Mouse (Mus musculus) heart, embryonic 12.5 days (tissue): Measurements from ENCODE around the gene Ipo11. TPM values are rescaled to one million over a fixed set of nuclear protein-coding genes. Genes with fewer than 3 reads are reported as not detected.

Experiments
- ATAC-seq: fragments of 200-750 bp; cut with Nextera tagmentation; 2 replicates; pipeline ENCODE4 v1.8.0; 2017; ENCODE audit warnings: moderate TSS enrichment, moderate library complexity; ENCODE audit not compliant: insufficient number of reproducible peaks, low FRiP score
- H3K27ac ChIP-seq: fragments of 300-500 bp; sonication (generic); 2 replicates; pipeline ENCODE4 v1.5.1; 2016; ENCODE audit warnings: mild to moderate bottlenecking, moderate library complexity; ENCODE audit not compliant: poor library complexity, severe bottlenecking
- H3K27me3 ChIP-seq: fragments of 300-500 bp; sonication (generic); replicated peaks from 2 replicates; pipeline ENCODE4 v1.6.1; 2016; ENCODE audit warnings: mild to moderate bottlenecking, moderate library complexity
- H3K36me3 ChIP-seq: fragments of 300-500 bp; sonication (generic); 2 replicates; pipeline ENCODE4 v1.6.1; 2016; ENCODE audit warnings: mild to moderate bottlenecking, moderate library complexity
- H3K4me1 ChIP-seq: fragments of 300-500 bp; sonication (generic); replicated peaks from 2 replicates; pipeline ENCODE4 v1.6.1; 2016; ENCODE audit warnings: mild to moderate bottlenecking
- H3K4me2 ChIP-seq: fragments of 300-500 bp; sonication (generic); 2 replicates; pipeline ENCODE4 v1.6.1; 2016; ENCODE audit warnings: mild to moderate bottlenecking, moderate library complexity
- H3K4me3 ChIP-seq: fragments of 300-500 bp; sonication (generic); 2 replicates; pipeline ENCODE4 v1.5.1; 2016; ENCODE audit warnings: mild to moderate bottlenecking
- H3K9ac ChIP-seq: fragments of 300-500 bp; sonication (generic); 2 replicates; pipeline ENCODE4 v1.6.1; 2016; ENCODE audit warnings: mild to moderate bottlenecking, moderate library complexity
- H3K9me3 ChIP-seq: fragments of 300-500 bp; sonication (generic); replicated peaks from 2 replicates; pipeline ENCODE4 v1.6.1; 2016; ENCODE audit warnings: mild to moderate bottlenecking, moderate library complexity
- WGBS: fragments of 180-500 bp; shearing (Covaris S2); methylation state at CpG from one replicate; pipeline ENCODE4 v1.1.7; 2016; 5-methylcytosine and 5-hydroxymethylcytosine counted together
- polyA plus RNA-seq: library from polyadenylated mRNA; unstranded; fragments of >200 nt; fragmentation: Nextera tagmentation; extraction: Ambion mirVana; gene quantifications from 2 replicates; pipeline ENCODE4 v1.2.1, GENCODE M21; 2016

The Ipo11 gene
- polyA plus RNA-seq, 1 experiment from 2014 or later = 80.0 TPM

- H3K9me3 ChIP-seq = no peaks in the 10 kb centered on the region
- no peaks in the 10 kb centered on the region for H3K36me3 ChIP-seq
- no peak overlapping the region for H3K9ac ChIP-seq
- no peak overlapping the region for H3K4me2 ChIP-seq
- no peak for ATAC-seq
- no peaks in the 10 kb centered on the region for H3K27me3 ChIP-seq
- no peak overlapping the region for H3K4me3 ChIP-seq
- WGBS = 84% methylated on average over 1 of the region's 1 CpGs
- H3K4me1 ChIP-seq = peaks cover 22% of the 10 kb centered on the region
- H3K27ac ChIP-seq = no peak overlapping the region
These were observed 175.1 kb downstream of the Ipo11 start for GRCm38 (mm10) chr13:106761661-106762060.

GRCm38 (mm10) chr13:106760232-106760875, 176.4 kb downstream of the Ipo11 start:
- peak; percentile 78 for ATAC-seq
- H3K4me2 ChIP-seq = peak overlapping the region; percentile 20; the same call in 1 of the 2 replicates
- no peak overlapping the region for H3K9ac ChIP-seq
- WGBS = 43% methylated on average over 14 of the region's 14 CpGs
- peaks cover 22% of the 10 kb centered on the region for H3K4me1 ChIP-seq
- H3K4me3 ChIP-seq = no peak overlapping the region
- H3K27me3 ChIP-seq = no peaks in the 10 kb centered on the region
- H3K27ac ChIP-seq = no peak overlapping the region
- no peaks in the 10 kb centered on the region for H3K9me3 ChIP-seq
- H3K36me3 ChIP-seq = no peaks in the 10 kb centered on the region

GRCm38 (mm10) chr13:106755892-106756291, 180.9 kb downstream of the Ipo11 start:
- Histone ChIP-seq H3K4me1 (peaks cover 12% of the 10 kb centered on the region), H3K9ac (no peak overlapping the region), H3K4me3 (no peak overlapping the region), H3K27me3 (no peaks in the 10 kb centered on the region), H3K36me3 (no peaks in the 10 kb centered on the region), H3K27ac (no peak overlapping the region), H3K9me3 (no peaks in the 10 kb centered on the region), H3K4me2 (no peak overlapping the region)
- WGBS = 63% methylated on average over 5 of the region's 5 CpGs
- ATAC-seq = no peak

GRCm38 (mm10) chr13:106754216-106754615, 182.5 kb downstream of the Ipo11 start:
- 74% methylated on average over 3 of the region's 3 CpGs for WGBS
- H3K4me1 ChIP-seq = no peaks in the 10 kb centered on the region
- H3K9ac ChIP-seq = no peak overlapping the region
- no peaks in the 10 kb centered on the region for H3K36me3 ChIP-seq
- H3K9me3 ChIP-seq = no peaks in the 10 kb centered on the region
- no peak overlapping the region for H3K4me3 ChIP-seq
- H3K27me3 ChIP-seq = no peaks in the 10 kb centered on the region
- no peak overlapping the region for H3K4me2 ChIP-seq
- no peak for ATAC-seq
- no peak overlapping the region for H3K27ac ChIP-seq

GRCm38 (mm10) chr13:106751951-106752350, 184.8 kb downstream of the Ipo11 start:
- no peaks in the 10 kb centered on the region for H3K9me3 ChIP-seq
- H3K27ac ChIP-seq = no peak overlapping the region
- H3K36me3 ChIP-seq = no peaks in the 10 kb centered on the region
- 75% methylated on average over 1 of the region's 1 CpGs for WGBS
- no peaks in the 10 kb centered on the region for H3K4me1 ChIP-seq
- no peak overlapping the region for H3K4me3 ChIP-seq
- no peak for ATAC-seq
- H3K9ac ChIP-seq = no peak overlapping the region
- H3K4me2 ChIP-seq = no peak overlapping the region
- no peaks in the 10 kb centered on the region for H3K27me3 ChIP-seq

GRCm38 (mm10) chr13:106746823-106747222, 189.9 kb downstream of the Ipo11 start:
- Histone ChIP-seq H3K36me3 (no peaks in the 10 kb centered on the region), H3K9me3 (no peaks in the 10 kb centered on the region), H3K27me3 (no peaks in the 10 kb centered on the region), H3K27ac (no peak overlapping the region), H3K9ac (no peak overlapping the region), H3K4me2 (no peak overlapping the region), H3K4me1 (no peaks in the 10 kb centered on the region), H3K4me3 (no peak overlapping the region)
- 65% methylated on average over 5 of the region's 5 CpGs for WGBS
- no peak for ATAC-seq

GRCm38 (mm10) chr13:106745201-106745600, 191.6 kb downstream of the Ipo11 start:
- no peak overlapping the region for H3K9ac ChIP-seq
- no peak overlapping the region for H3K27ac ChIP-seq
- H3K9me3 ChIP-seq = no peaks in the 10 kb centered on the region
- no peaks in the 10 kb centered on the region for H3K36me3 ChIP-seq
- no peaks in the 10 kb centered on the region for H3K27me3 ChIP-seq
- WGBS = 23% methylated on average over 6 of the region's 6 CpGs
- ATAC-seq = no peak
- no peak overlapping the region for H3K4me3 ChIP-seq
- H3K4me1 ChIP-seq = no peaks in the 10 kb centered on the region
- no peak overlapping the region for H3K4me2 ChIP-seq

Other genes starting within 250 kb of the Ipo11 start
- gene Dimt1, start 10.2 kb upstream of the Ipo11 start, polyA plus RNA-seq = 33.8 and 37.3 TPM in 2 replicates
- 16.8 and 19.5 TPM in 2 replicates for gene Kif2a, start 85.2 kb upstream of the Ipo11 start, polyA plus RNA-seq